Mouse (Mus musculus) ES-Bruce4 (cell line): ENCODE results near the gene Sik3.

Experiments
- CTCF ChIP-seq: IDR thresholded peaks from one replicate; pipeline ENCODE4 v1.8.1; 2011; ENCODE audit warnings: low read depth, low read length
- EP300 ChIP-seq: IDR thresholded peaks from 2 replicates; pipeline ENCODE4 v1.6.1; 2011; ENCODE audit warnings: low read depth, low read length; ENCODE audit not compliant: insufficient read depth
- POLR2A ChIP-seq: IDR thresholded peaks from one replicate; pipeline ENCODE4 v1.8.1; 2011; ENCODE audit warnings: low read length; ENCODE audit not compliant: insufficient read depth

DNA sequence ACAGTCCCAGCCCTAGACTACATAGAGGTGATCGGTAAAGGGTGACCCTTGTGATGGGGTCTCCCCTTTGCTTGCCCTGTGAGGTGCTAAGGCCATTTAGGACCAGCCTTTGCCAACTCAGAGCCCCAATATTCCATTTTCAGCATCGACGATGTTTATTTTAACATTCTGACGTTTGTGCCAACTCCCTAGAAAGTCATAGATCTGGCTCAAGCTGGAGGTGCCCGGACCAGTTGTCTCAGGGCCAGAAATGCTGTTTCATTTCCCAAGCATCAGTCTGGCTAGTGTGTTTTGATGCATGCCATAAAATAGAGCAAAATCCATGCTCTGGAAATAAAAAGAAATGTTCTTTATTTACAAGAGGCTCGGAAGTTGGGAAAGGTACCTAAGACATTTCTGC is 5.7 kb downstream of the Sik3 start:
- TF ChIP-seq POLR2A, result no peak
- TF ChIP-seq CTCF, result no peak
- no peak for TF ChIP-seq EP300
